Comparison of ENCODE assay signal across 20 mouse cellular contexts in genomic region chr6:71357493-71357892, GRCm38 (mm10). TPM values are rescaled to one million over a fixed set of nuclear protein-coding genes. Genes with fewer than 3 reads are reported as not detected.
"Had no signal": no experiment of that assay in that cellular context is flagged by ENCODE, and none has a peak within 500 bp of the region (broad histone marks: within the 10 kb centered on the region; RNA-seq: fewer than 3 reads in every experiment).

No protein-coding gene starts in this region.

- H3K27ac ChIP-seq: layer of hippocampus, adult 2 months; limb, embryonic 13.5 days; liver, embryonic 14.5 days; midbrain, embryonic 13.5 days; neural tube, embryonic 12.5 days; stomach, postnatal 0 days had no signal

- H3K9ac ChIP-seq: limb, embryonic 13.5 days; liver, embryonic 14.5 days; midbrain, embryonic 13.5 days; neural tube, embryonic 12.5 days had no signal

- H3K4me2 ChIP-seq: limb, embryonic 13.5 days; midbrain, embryonic 13.5 days; neural tube, embryonic 12.5 days had no signal

- ATAC-seq: inflammation-experienced regulatory T-cells, adult 6 months; midbrain, embryonic 13.5 days had no signal

- H3K4me1 ChIP-seq: midbrain, embryonic 13.5 days; neural tube, embryonic 12.5 days had no signal

- DNase-seq: kidney, adult 18-20 months; kidney, postnatal 10 days; kidney, postnatal 4 days; left cerebral cortex, postnatal 4 days; lung, adult 18-20 months; retina, postnatal 1 day; right cerebral cortex, postnatal 4 days had no signal

- H3K4me3 ChIP-seq: layer of hippocampus, adult 2 months; limb, embryonic 13.5 days; midbrain, embryonic 13.5 days; myocyte; neural tube, embryonic 12.5 days had no signal

- H3K27me3 ChIP-seq: limb, embryonic 13.5 days; midbrain, embryonic 13.5 days; neural tube, embryonic 12.5 days had no signal

- H3K36me3 ChIP-seq: limb, embryonic 13.5 days; midbrain, embryonic 13.5 days; neural tube, embryonic 12.5 days had no signal

- H3K9me3 ChIP-seq: limb, embryonic 13.5 days; midbrain, embryonic 13.5 days; neural tube, embryonic 12.5 days had no signal

RNA-seq across cellular contexts. Expression of gene Cd8a, which starts 15.7 kb away (rescaled TPM):
- total RNA-seq: layer of hippocampus, adult 2 months; layer of hippocampus, postnatal 10 days; left cerebral cortex, postnatal 4 days; midbrain, postnatal 0 days had no signal
- polyA plus RNA-seq: kidney, embryonic 14.5 days; limb, embryonic 13.5 days; liver, embryonic 14.5 days; midbrain, embryonic 13.5 days; midbrain, postnatal 0 days; myocyte; neural tube, embryonic 12.5 days; stomach, postnatal 0 days had no signal

RNA-seq across cellular contexts. Expression of gene Cd8b1, which starts 34.9 kb away (rescaled TPM):
- total RNA-seq: layer of hippocampus, adult 2 months; layer of hippocampus, postnatal 10 days; left cerebral cortex, postnatal 10 days; left cerebral cortex, postnatal 4 days; midbrain, postnatal 0 days had no signal
- polyA plus RNA-seq: kidney, embryonic 14.5 days; limb, embryonic 13.5 days; liver, embryonic 14.5 days; midbrain, embryonic 13.5 days; midbrain, postnatal 0 days; myocyte; neural tube, embryonic 12.5 days; stomach, postnatal 0 days had no signal

RNA-seq across cellular contexts. Expression of gene Smyd1, which starts 35.5 kb away (rescaled TPM):
- total RNA-seq: neutrophil, adult 5-6 weeks had no signal
- polyA plus RNA-seq: midbrain, embryonic 13.5 days had no signal
